Mouse (Mus musculus): ENCODE measurements around the gene Pip5k1b. TPM values are rescaled to one million over a fixed set of nuclear protein-coding genes. Genes with fewer than 3 reads are reported as not detected.

The Pip5k1b gene
- total RNA-seq, 2 experiments from 2014 or later: 24.0 to 29.8 TPM

GRCm38 (mm10) chr19:24444322-24444721 lies 111.3 kb downstream of the Pip5k1b start:
- intact Hi-C loops (cut with DNase I): no loop called here
- DNase-seq (ENCODE audit: low spot score in 2 of 2): no peak

- DNase-seq (ENCODE audit: low spot score in 2 of 2): no peak
Observed at GRCm38 (mm10) chr19:24439715-24440114, 116.0 kb downstream of the Pip5k1b start.

GRCm38 (mm10) chr19:24434291-24434690 lies 121.4 kb downstream of the Pip5k1b start:
- intact Hi-C loops (cut with DNase I): no loop called here
- no peak for DNase-seq (ENCODE audit: low spot score in 2 of 2)

More at GRCm38 (mm10) chr19:24439715-24440114, 116.0 kb downstream of the Pip5k1b start:
- intact Hi-C loops (cut with DNase I): no loop called here

GRCm38 (mm10) chr19:24432447-24432846 lies 123.2 kb downstream of the Pip5k1b start:
- intact Hi-C loops (cut with DNase I): no loop called here
- no peak for DNase-seq (ENCODE audit: low spot score in 2 of 2)

DNA sequence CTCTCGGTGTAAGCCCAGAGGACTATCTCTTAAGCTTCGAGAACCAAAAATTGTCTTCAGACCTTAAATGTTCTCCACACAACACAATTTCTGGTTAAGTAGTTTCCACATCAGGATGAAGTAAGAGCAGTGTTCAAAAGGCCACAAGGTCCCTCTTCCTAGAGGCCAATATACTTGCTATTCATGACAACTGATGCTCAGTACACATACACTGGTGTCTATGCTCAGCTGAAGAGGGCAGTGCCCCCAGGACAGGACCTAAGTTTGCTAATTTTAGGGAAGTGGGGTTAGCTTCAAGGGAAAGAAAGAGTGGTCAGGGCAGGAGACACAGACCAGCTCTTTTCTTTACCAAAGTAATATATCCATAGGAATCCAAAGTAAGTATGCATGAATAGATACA lies 124.3 kb downstream of the Pip5k1b start:
- intact Hi-C loops (cut with DNase I): no loop called here
- DNase-seq (ENCODE audit: low spot score in 2 of 2): no peak

DNA sequence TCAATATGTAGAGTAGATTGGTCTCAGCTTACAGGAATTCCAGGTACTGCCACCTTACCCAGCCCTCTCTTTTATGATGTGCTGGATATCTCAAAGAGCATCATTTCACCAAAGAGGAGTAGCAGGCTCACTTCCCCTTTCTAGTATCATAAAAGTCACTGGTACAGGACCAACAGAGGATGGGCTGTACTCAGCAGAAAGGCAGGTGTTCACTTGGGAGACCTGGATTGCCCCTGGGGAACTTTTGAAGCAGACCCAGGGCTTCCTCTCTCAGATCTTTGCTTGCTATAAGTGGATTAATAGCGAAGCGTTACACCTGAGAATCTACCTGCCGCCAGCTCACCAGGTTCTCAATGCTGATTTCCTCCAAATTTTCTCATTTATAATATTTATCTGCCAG lies 127.7 kb downstream of the Pip5k1b start:
- intact Hi-C loops (cut with DNase I): no loop called here
- no peak for DNase-seq (ENCODE audit: low spot score in 2 of 2)

DNA sequence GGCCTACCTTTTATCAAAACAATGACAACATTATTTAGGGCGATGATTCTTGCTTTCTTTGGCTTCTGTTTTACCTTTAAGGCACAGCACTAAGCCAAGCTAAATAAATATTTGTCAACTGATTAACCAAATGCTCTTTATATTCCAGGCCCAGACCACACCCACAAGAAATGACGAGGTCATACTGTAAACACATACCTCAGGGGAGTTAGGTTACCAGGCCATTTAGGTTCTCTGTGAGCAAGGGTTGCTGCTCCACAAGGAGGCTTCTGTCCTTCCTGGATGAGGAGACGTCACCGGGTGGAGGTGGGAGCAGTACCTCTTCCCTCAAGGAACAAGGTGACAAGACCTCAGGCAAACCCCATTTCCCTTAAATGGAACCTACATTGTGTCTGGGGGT lies 128.4 kb downstream of the Pip5k1b start:
- intact Hi-C loops (cut with DNase I): no loop called here
- DNase-seq (ENCODE audit: low spot score in 2 of 2): no peak

GRCm38 (mm10) chr19:24426759-24427181 lies 128.9 kb downstream of the Pip5k1b start:
- no peak for DNase-seq (ENCODE audit: low spot score in 2 of 2)
- intact Hi-C loops (cut with DNase I): no loop called here

DNA sequence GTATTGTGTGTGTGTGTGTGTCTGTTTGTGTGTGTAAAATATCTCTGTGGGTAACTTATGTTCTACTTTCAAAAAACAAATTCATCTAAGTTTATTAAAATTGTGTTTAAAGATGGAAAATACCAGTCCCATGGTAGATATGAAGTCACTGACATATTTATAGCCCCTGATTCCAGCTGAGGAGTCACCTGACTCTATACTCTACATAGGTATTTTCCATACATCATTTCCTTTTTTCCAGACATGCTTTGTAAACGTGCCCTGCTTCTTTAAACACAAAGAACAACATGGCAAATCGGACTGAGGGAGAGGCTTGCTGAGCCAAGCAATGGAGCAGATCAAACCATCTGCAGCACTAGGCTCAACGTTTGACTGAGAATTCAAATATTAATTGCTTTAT lies 137.6 kb downstream of the Pip5k1b start:
- DNase-seq (ENCODE audit: low spot score in 2 of 2): no peak
- intact Hi-C loops (cut with DNase I): no loop called here

- intact Hi-C loops (cut with DNase I): no loop called here
- peak in 1 of 2 experiments; percentile 27 for DNase-seq (ENCODE audit: low spot score in 2 of 2)
Observed at GRCm38 (mm10) chr19:24417659-24418004, 138.0 kb downstream of the Pip5k1b start.

DNA sequence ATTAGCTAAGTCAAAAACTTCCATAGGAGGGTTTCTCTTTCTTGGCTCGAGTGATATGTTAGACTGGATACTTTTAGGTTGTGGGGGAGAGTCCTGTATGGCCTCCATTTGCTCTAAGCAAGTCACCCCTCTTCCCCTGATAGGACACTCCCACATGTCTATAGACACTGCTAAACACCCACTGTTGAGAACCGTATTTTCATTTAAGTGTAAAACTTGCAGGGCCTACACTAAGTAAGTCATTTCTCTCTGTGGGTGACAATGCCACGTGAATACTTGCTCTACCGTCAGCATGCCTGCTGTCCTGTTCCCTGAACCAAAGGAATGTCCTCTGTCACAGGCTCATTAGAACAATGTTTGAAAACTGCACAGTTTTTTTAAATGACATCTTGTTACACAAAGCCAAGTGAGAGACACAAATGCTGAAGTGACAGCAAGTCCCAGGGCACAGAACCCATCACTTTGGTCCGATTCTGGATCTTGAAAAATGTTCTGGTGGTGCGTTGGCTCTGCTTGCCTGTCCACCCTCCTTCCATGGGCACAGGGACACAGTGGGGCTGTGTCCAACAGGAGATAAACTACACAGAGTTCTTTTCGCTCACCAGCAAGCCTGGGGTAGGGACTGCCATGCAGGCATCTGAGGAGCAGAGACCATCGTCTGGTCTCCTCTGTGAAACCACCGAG lies 138.6 kb downstream of the Pip5k1b start:
- peak; percentile 8 to 28 for DNase-seq (ENCODE audit: low spot score in 2 of 2)
- intact Hi-C loops (cut with DNase I): no loop called here

GRCm38 (mm10) chr19:24415778-24416621 lies 139.7 kb downstream of the Pip5k1b start:
- intact Hi-C loops (cut with DNase I): no loop called here
- DNase-seq (ENCODE audit: low spot score in 2 of 2): no peak

DNA sequence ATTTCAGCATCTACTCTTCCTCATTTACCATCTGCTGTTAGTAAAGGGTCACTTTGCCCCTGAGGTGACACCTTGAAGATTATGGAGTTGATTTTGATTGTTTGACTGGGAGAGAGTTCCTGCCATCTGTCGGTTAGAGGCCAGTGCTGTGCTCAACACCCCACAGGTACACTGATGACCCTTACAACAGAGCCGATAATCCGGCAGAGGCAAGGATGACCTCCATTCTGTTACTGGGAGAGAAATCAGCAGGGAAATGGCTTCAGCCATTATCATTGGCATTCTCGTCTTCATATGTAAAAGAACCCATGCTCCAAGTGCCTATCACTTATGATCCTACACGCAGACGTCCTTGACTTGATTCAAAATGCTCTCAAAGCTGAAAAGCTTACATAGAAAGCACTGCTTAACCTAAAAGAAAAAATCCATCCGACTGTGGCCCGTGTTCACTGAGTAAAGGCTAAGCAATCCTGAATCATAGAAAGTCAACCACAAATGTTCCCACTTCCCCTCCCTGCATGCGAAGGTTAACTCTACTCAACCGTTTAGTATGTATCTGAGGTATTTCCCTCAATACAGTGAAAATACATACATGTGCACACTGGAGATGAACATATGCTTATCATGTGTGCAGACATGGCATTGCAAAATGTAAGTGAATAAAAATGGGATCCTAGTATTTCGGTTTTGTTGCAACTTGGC lies 146.7 kb downstream of the Pip5k1b start:
- intact Hi-C loops (cut with DNase I): no loop called here
- no peak for DNase-seq (ENCODE audit: low spot score in 2 of 2)

DNA sequence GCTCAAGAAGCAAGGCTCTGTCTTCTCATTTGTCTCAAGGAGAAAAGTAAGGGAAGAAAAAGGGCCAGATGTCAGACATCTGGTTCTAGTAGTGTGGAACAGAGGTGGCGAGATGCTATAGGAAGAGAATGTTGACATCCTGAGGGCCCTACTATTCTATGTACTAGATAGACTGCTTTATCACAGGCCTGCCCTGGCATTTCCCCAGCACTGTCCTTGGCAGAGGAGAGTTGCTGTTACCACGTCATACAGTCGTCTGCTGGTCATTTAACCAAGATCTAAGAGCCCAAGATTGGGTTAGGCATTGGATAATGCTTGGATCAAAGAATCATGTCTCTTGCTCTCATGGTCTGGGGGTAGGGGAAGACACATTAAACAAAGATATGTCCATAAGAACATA lies 151.0 kb downstream of the Pip5k1b start:
- no peak for DNase-seq (ENCODE audit: low spot score in 2 of 2)
- intact Hi-C loops (cut with DNase I): no loop called here

GRCm38 (mm10) chr19:24403245-24403644 lies 152.4 kb downstream of the Pip5k1b start:
- no peak for DNase-seq (ENCODE audit: low spot score in 2 of 2)
- intact Hi-C loops (cut with DNase I): no loop called here

DNA sequence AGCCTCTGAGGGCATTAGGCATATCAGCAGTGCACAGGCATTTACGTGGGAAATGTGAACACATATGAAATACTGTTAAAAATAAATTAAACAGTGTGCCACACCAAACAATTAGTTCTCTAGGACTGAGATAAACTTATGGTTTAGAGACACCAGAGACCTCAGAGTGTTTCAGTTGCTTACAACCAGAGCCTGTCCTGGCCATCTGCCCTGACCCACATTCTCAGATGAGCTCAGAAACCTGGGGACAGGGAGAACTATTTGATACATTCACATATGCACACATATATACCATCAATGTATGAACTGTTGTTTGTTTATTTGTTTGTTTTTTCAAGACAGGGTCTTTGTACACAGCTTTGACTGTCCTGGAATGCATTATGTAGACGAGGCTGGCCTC lies 161.8 kb downstream of the Pip5k1b start:
- DNase-seq (ENCODE audit: low spot score in 2 of 2): no peak
- intact Hi-C loops (cut with DNase I): no loop called here

GRCm38 (mm10) chr19:24391519-24392251 lies 164.0 kb downstream of the Pip5k1b start:
- intact Hi-C loops (cut with DNase I): no loop called here
- DNase-seq (ENCODE audit: low spot score in 2 of 2): no peak

GRCm38 (mm10) chr19:24386956-24387865 lies 168.5 kb downstream of the Pip5k1b start:
- intact Hi-C loops (cut with DNase I): no loop called here
- DNase-seq (ENCODE audit: low spot score in 2 of 2): no peak

DNA sequence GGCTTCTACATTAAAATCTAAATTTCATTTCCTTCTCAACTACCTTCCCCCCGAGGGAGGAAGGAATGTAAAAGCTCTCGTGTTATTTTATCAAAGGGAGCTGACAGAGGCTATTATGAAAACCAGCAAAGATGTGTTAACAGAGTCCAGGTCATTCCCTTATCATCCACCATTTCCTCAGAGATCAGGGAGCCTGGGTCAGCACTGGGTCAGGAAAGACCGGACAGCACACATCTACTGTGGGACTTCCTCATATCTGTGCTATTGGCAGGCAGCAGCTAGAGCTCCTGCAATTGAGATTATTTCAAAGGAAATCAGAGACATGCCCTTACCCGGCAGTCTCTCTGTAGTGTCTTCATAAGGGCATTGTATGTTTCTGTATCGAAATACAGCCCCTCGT lies 177.2 kb downstream of the Pip5k1b start:
- no peak for DNase-seq (ENCODE audit: low spot score in 2 of 2)
- intact Hi-C loops (cut with DNase I): no loop called here

Data from left cerebral cortex, postnatal 36 days (tissue).